Mouse (Mus musculus): Measurements from ENCODE around the gene Sstr3.

- TF ChIP-seq CTCF (IDR thresholded peaks at IDR 0.05; ENCODE audit: borderline replicate concordance, insufficient read depth, low read length), result no peak
- no peak for TF ChIP-seq POLR2A (IDR thresholded peaks at IDR 0.05; ENCODE audit: low read depth, low read length)
Observed at GRCm38 (mm10) chr15:78487066-78487465, 57.4 kb downstream of the Sstr3 start.

Data from embryonic fibroblast, embryonic 13.5 days (primary cell).